Mouse (Mus musculus) G1E-ER4 (cell line): Measurements from ENCODE around the gene Col4a6. TPM values are rescaled to one million over a fixed set of nuclear protein-coding genes. Genes with fewer than 3 reads are reported as not detected.

Experiments
- GATA1 ChIP-seq: IDR thresholded peaks from one replicate; pipeline ENCODE4 v1.8.0; 2012; ENCODE audit warnings: low read length, inconsistent platforms
- polyA plus RNA-seq: library from polyadenylated mRNA; stranded (reverse); fragments of >175 nt; gene quantifications from 2 replicates; pipeline ENCODE4 v1.2.3, GENCODE M21; 2012

Gene Col4a6
- polyA plus RNA-seq, result not detected in 2 replicates

- TF ChIP-seq GATA1, result no peak
These were observed at the start of gene Col4a6 for GRCm38 (mm10) chrX:141473470-141474302. Col4a6 (minus strand) TSS chrX:141474076.

GRCm38 (mm10) chrX:141503125-141503524 lies 29.2 kb upstream of the Col4a6 start:
- TF ChIP-seq GATA1, result no peak

- no peak for TF ChIP-seq GATA1
These were observed 20.7 kb upstream of the Col4a6 start for GRCm38 (mm10) chrX:141494545-141494944.

GRCm38 (mm10) chrX:141475566-141476327 lies 1.9 kb upstream of the Col4a6 start:
- no peak for TF ChIP-seq GATA1

- no peak for TF ChIP-seq GATA1
These were observed 1.2 kb upstream of the Col4a6 start, which contains the start of gene Col4a5 for GRCm38 (mm10) chrX:141475110-141475509. Col4a5 (plus strand) TSS chrX:141475385.

GRCm38 (mm10) chrX:141447936-141448335 lies 25.9 kb downstream of the Col4a6 start:
- no peak for TF ChIP-seq GATA1

- no peak for TF ChIP-seq GATA1
These were observed 34.5 kb downstream of the Col4a6 start for GRCm38 (mm10) chrX:141439423-141439822.

GRCm38 (mm10) chrX:141436780-141437179 lies 37.1 kb downstream of the Col4a6 start:
- TF ChIP-seq GATA1, result no peak

- TF ChIP-seq GATA1, result no peak
These were observed 58.6 kb downstream of the Col4a6 start for GRCm38 (mm10) chrX:141415318-141415717.

- no peak for TF ChIP-seq GATA1
These were observed 77.6 kb downstream of the Col4a6 start for GRCm38 (mm10) chrX:141396243-141396642.

GRCm38 (mm10) chrX:141385399-141386105 lies 88.3 kb downstream of the Col4a6 start:
- no peak for TF ChIP-seq GATA1

- TF ChIP-seq GATA1, result no peak
These were observed 89.2 kb downstream of the Col4a6 start for GRCm38 (mm10) chrX:141384632-141385031.

GRCm38 (mm10) chrX:141370276-141370675 lies 103.6 kb downstream of the Col4a6 start:
- no peak for TF ChIP-seq GATA1

GRCm38 (mm10) chrX:141363331-141363730 lies 110.5 kb downstream of the Col4a6 start:
- no peak for TF ChIP-seq GATA1

- no peak for TF ChIP-seq GATA1
These were observed 132.5 kb downstream of the Col4a6 start for GRCm38 (mm10) chrX:141341417-141341816.

GRCm38 (mm10) chrX:141328044-141328443 lies 145.8 kb downstream of the Col4a6 start:
- TF ChIP-seq GATA1, result no peak
